Mouse (Mus musculus): ENCODE data around the gene Mycn.

- TF ChIP-seq CEBPB (IDR thresholded peaks at IDR 0.05; ENCODE audit: low read depth) (no peak), CTCF (IDR thresholded peaks at IDR 0.05; ENCODE audit: control insufficient read depth, insufficient read depth, insufficient read length) (no peak), MAX (IDR thresholded peaks at IDR 0.05) (no peak), MYOG (IDR thresholded peaks at IDR 0.05; ENCODE audit: control insufficient read depth, extremely low read depth, insufficient read length) (no peak), USF1 (IDR thresholded peaks at IDR 0.05; ENCODE audit: low read depth) (no peak)
These were observed 37.2 kb downstream of the Mycn start for GRCm38 (mm10) chr12:12904512-12904953.
